Mouse (Mus musculus) hindbrain, embryonic 13.5 days (tissue): ENCODE data around the gene Lamc2. TPM values are rescaled to one million over a fixed set of nuclear protein-coding genes. Genes with fewer than 3 reads are reported as not detected.

Experiments
- ATAC-seq: fragments of 200-750 bp; cut with Nextera tagmentation; 2 replicates; pipeline ENCODE4 v1.8.0; 2017; ENCODE audit warnings: moderate TSS enrichment; ENCODE audit not compliant: low FRiP score
- H3K27ac ChIP-seq: fragments of 300-500 bp; sonication (generic); 2 replicates; pipeline ENCODE4 v1.5.1; 2015; ENCODE audit warnings: inconsistent platforms, mild to moderate bottlenecking, moderate library complexity
- H3K27me3 ChIP-seq: fragments of 300-500 bp; sonication (generic); 2 replicates; pipeline ENCODE4 v1.6.1; 2015; ENCODE audit warnings: mild to moderate bottlenecking, inconsistent platforms
- H3K36me3 ChIP-seq: fragments of 300-500 bp; sonication (generic); 2 replicates; pipeline ENCODE4 v1.6.1; 2015; ENCODE audit warnings: mild to moderate bottlenecking, inconsistent platforms
- H3K4me1 ChIP-seq: fragments of 300-500 bp; sonication (generic); replicated peaks from 2 replicates; pipeline ENCODE4 v1.6.1; 2015; ENCODE audit warnings: inconsistent platforms
- H3K4me2 ChIP-seq: fragments of 300-500 bp; sonication (generic); 2 replicates; pipeline ENCODE4 v1.6.1; 2015; ENCODE audit warnings: inconsistent platforms, mild to moderate bottlenecking, moderate library complexity
- H3K4me3 ChIP-seq: fragments of 300-500 bp; sonication (generic); 2 replicates; pipeline ENCODE4 v1.5.1; 2015; ENCODE audit warnings: mild to moderate bottlenecking, inconsistent platforms
- H3K9ac ChIP-seq: fragments of 300-500 bp; sonication (generic); 2 replicates; pipeline ENCODE4 v1.6.1; 2015; ENCODE audit warnings: mild to moderate bottlenecking, inconsistent platforms
- H3K9me3 ChIP-seq: fragments of 300-500 bp; sonication (generic); 2 replicates; pipeline ENCODE4 v1.6.1; 2016; ENCODE audit warnings: inconsistent platforms
- WGBS: fragments of 180-500 bp; shearing (Covaris S2); methylation state at CpG from one replicate; pipeline ENCODE4 v1.1.7; 2015; 5-methylcytosine and 5-hydroxymethylcytosine counted together
- polyA plus RNA-seq: library from polyadenylated mRNA; unstranded; fragments of >200 nt; fragmentation: Nextera tagmentation; extraction: Ambion mirVana; gene quantifications from 2 replicates; pipeline ENCODE4 v1.2.1, GENCODE M21; 2015

Lamc2 gene
- polyA plus RNA-seq, 1 experiment from 2014 or later: 0.84 TPM

GRCm38 (mm10) chr1:153139635-153140034 is 46.6 kb downstream of the Lamc2 start:
- Histone ChIP-seq H3K27me3 (no peaks in the 10 kb centered on the region), H3K4me3 (no peak overlapping the region), H3K4me1 (peaks cover 8% of the 10 kb centered on the region; the same call in 1 of the 2 replicates), H3K9me3 (no peaks in the 10 kb centered on the region), H3K4me2 (no peak overlapping the region), H3K27ac (no peak overlapping the region), H3K36me3 (no peaks in the 10 kb centered on the region), H3K9ac (no peak overlapping the region)
- ATAC-seq: no peak
- 89% methylated on average over 7 of the region's 7 CpGs for WGBS

GRCm38 (mm10) chr1:153138486-153138885 is 47.8 kb downstream of the Lamc2 start:
- no peak overlapping the region for H3K9ac ChIP-seq
- H3K27ac ChIP-seq: no peak overlapping the region
- H3K4me1 ChIP-seq: peaks cover 20% of the 10 kb centered on the region
- no peaks in the 10 kb centered on the region for H3K9me3 ChIP-seq
- no peak for ATAC-seq
- H3K4me3 ChIP-seq: no peak overlapping the region
- H3K4me2 ChIP-seq: no peak overlapping the region
- no peaks in the 10 kb centered on the region for H3K27me3 ChIP-seq
- 63% methylated on average over 5 of the region's 5 CpGs for WGBS
- no peaks in the 10 kb centered on the region for H3K36me3 ChIP-seq

GRCm38 (mm10) chr1:153136647-153137046 is 49.6 kb downstream of the Lamc2 start:
- ATAC-seq: no peak
- Histone ChIP-seq H3K36me3 (no peaks in the 10 kb centered on the region), H3K27me3 (no peaks in the 10 kb centered on the region), H3K4me2 (no peak overlapping the region), H3K9me3 (no peaks in the 10 kb centered on the region), H3K4me3 (no peak overlapping the region), H3K4me1 (peaks cover 20% of the 10 kb centered on the region), H3K9ac (no peak overlapping the region), H3K27ac (no peak overlapping the region)
- 88% methylated on average over 13 of the region's 13 CpGs for whole genome bisulfite sequencing

- Histone ChIP-seq H3K27me3 (no peaks in the 10 kb centered on the region), H3K27ac (peak overlapping the region; percentile 62), H3K4me2 (no peak overlapping the region), H3K4me3 (no peak overlapping the region), H3K9me3 (no peaks in the 10 kb centered on the region), H3K4me1 (peaks cover 17% of the 10 kb centered on the region), H3K9ac (no peak overlapping the region), H3K36me3 (no peaks in the 10 kb centered on the region)
- ATAC-seq: peak; percentile 68; the same call in 1 of the 2 replicates
- 18% methylated on average over 9 of the region's 9 CpGs for WGBS
Measured at GRCm38 (mm10) chr1:153133865-153134781, 52.1 kb downstream of the Lamc2 start.

GRCm38 (mm10) chr1:153129992-153130713 is 56.1 kb downstream of the Lamc2 start:
- Histone ChIP-seq H3K27me3 (no peaks in the 10 kb centered on the region), H3K9ac (no peak overlapping the region), H3K4me2 (no peak overlapping the region), H3K4me1 (peaks cover 13% of the 10 kb centered on the region; the same call in 1 of the 2 replicates), H3K27ac (no peak overlapping the region), H3K36me3 (no peaks in the 10 kb centered on the region), H3K9me3 (no peaks in the 10 kb centered on the region), H3K4me3 (no peak overlapping the region)
- no peak for ATAC-seq
- 90% methylated on average over 11 of the region's 11 CpGs for WGBS

GRCm38 (mm10) chr1:153128780-153129179 is 57.5 kb downstream of the Lamc2 start:
- 87% methylated on average over 8 of the region's 8 CpGs for WGBS
- no peak overlapping the region for H3K27ac ChIP-seq
- H3K9me3 ChIP-seq: no peaks in the 10 kb centered on the region
- H3K4me1 ChIP-seq: 0 out of 2 replicates have a peak, but pooled peaks cover 4% of the 10 kb centered on the region
- H3K36me3 ChIP-seq: no peaks in the 10 kb centered on the region
- H3K4me3 ChIP-seq: no peak overlapping the region
- H3K27me3 ChIP-seq: no peaks in the 10 kb centered on the region
- ATAC-seq: no peak
- H3K9ac ChIP-seq: no peak overlapping the region
- no peak overlapping the region for H3K4me2 ChIP-seq

- H3K27me3 ChIP-seq: no peaks in the 10 kb centered on the region
- H3K27ac ChIP-seq: no peak overlapping the region
- no peaks in the 10 kb centered on the region for H3K9me3 ChIP-seq
- no peak overlapping the region for H3K4me2 ChIP-seq
- 82% methylated on average over 4 of the region's 4 CpGs for WGBS
- no peaks in the 10 kb centered on the region for H3K36me3 ChIP-seq
- ATAC-seq: no peak
- no peak overlapping the region for H3K9ac ChIP-seq
- H3K4me3 ChIP-seq: no peak overlapping the region
- no peaks in the 10 kb centered on the region for H3K4me1 ChIP-seq
Measured at GRCm38 (mm10) chr1:153127622-153128021, 58.6 kb downstream of the Lamc2 start.

- H3K27me3 ChIP-seq: no peaks in the 10 kb centered on the region
- no peak overlapping the region for H3K27ac ChIP-seq
- 89% methylated on average over 15 of the region's 15 CpGs for WGBS
- no peak overlapping the region for H3K4me2 ChIP-seq
- H3K4me1 ChIP-seq: no peaks in the 10 kb centered on the region
- no peaks in the 10 kb centered on the region for H3K9me3 ChIP-seq
- no peak overlapping the region for H3K9ac ChIP-seq
- ATAC-seq: no peak
- no peak overlapping the region for H3K4me3 ChIP-seq
- no peaks in the 10 kb centered on the region for H3K36me3 ChIP-seq
Measured at GRCm38 (mm10) chr1:153126491-153127381, 59.5 kb downstream of the Lamc2 start.

GRCm38 (mm10) chr1:153125287-153126275 is 60.7 kb downstream of the Lamc2 start:
- Histone ChIP-seq H3K9ac (no peak overlapping the region), H3K27me3 (no peaks in the 10 kb centered on the region), H3K4me2 (no peak overlapping the region), H3K27ac (no peak overlapping the region), H3K4me3 (no peak overlapping the region), H3K4me1 (no peaks in the 10 kb centered on the region), H3K36me3 (no peaks in the 10 kb centered on the region), H3K9me3 (no peaks in the 10 kb centered on the region)
- WGBS: 78% methylated on average over 8 of the region's 8 CpGs
- no peak for ATAC-seq

GRCm38 (mm10) chr1:153124502-153124901 is 61.7 kb downstream of the Lamc2 start:
- no peak overlapping the region for H3K9ac ChIP-seq
- no peak for ATAC-seq
- H3K27me3 ChIP-seq: no peaks in the 10 kb centered on the region
- H3K4me2 ChIP-seq: no peak overlapping the region
- H3K4me3 ChIP-seq: no peak overlapping the region
- no peaks in the 10 kb centered on the region for H3K4me1 ChIP-seq
- H3K27ac ChIP-seq: no peak overlapping the region
- no peaks in the 10 kb centered on the region for H3K9me3 ChIP-seq
- no peaks in the 10 kb centered on the region for H3K36me3 ChIP-seq
- WGBS: 91% methylated on average over 5 of the region's 5 CpGs

GRCm38 (mm10) chr1:153122764-153123163 is 63.5 kb downstream of the Lamc2 start:
- Histone ChIP-seq H3K9me3 (no peaks in the 10 kb centered on the region), H3K27ac (no peak overlapping the region), H3K4me2 (no peak overlapping the region), H3K27me3 (no peaks in the 10 kb centered on the region), H3K4me3 (no peak overlapping the region), H3K4me1 (no peaks in the 10 kb centered on the region), H3K36me3 (no peaks in the 10 kb centered on the region), H3K9ac (no peak overlapping the region)
- WGBS: 91% methylated on average over 4 of the region's 4 CpGs
- no peak for ATAC-seq
